Mouse (Mus musculus) liver, embryonic 13.5 days (tissue): ENCODE measurements around the gene Gm17190. TPM values are rescaled to one million over a fixed set of nuclear protein-coding genes. Genes with fewer than 3 reads are reported as not detected.

Experiments used
- ATAC-seq: fragments of 200-750 bp; cut with Nextera tagmentation; 2 replicates; pipeline ENCODE4 v1.8.0; 2017; ENCODE audit warnings: low read depth, mild to moderate bottlenecking, moderate number of reproducible peaks, moderate library complexity
- DNase-seq: peaks from one replicate; pipeline ENCODE4 v3.0.0; 2022
- H3K27ac ChIP-seq: fragments of 300-500 bp; sonication (generic); 2 replicates; pipeline ENCODE4 v1.5.1; 2015; ENCODE audit warnings: moderate library complexity, mild to moderate bottlenecking, inconsistent platforms
- H3K27me3 ChIP-seq: fragments of 300-500 bp; sonication (generic); 2 replicates; pipeline ENCODE4 v1.6.1; 2015; ENCODE audit warnings: mild to moderate bottlenecking, inconsistent platforms
- H3K36me3 ChIP-seq: fragments of 300-500 bp; sonication (generic); 2 replicates; pipeline ENCODE4 v1.6.1; 2015; ENCODE audit warnings: mild to moderate bottlenecking, inconsistent platforms
- H3K4me1 ChIP-seq: fragments of 300-500 bp; sonication (generic); replicated peaks from 2 replicates; pipeline ENCODE4 v1.6.1; 2015; ENCODE audit warnings: inconsistent platforms
- H3K4me2 ChIP-seq: fragments of 300-500 bp; sonication (generic); 2 replicates; pipeline ENCODE4 v1.6.1; 2015; ENCODE audit warnings: inconsistent platforms, mild to moderate bottlenecking, moderate library complexity
- H3K4me3 ChIP-seq: fragments of 300-500 bp; sonication (generic); replicated peaks from 2 replicates; pipeline ENCODE4 v1.5.1; 2015; ENCODE audit warnings: mild to moderate bottlenecking, inconsistent platforms
- H3K9ac ChIP-seq: fragments of 300-500 bp; sonication (generic); 2 replicates; pipeline ENCODE4 v1.6.1; 2015; ENCODE audit warnings: mild to moderate bottlenecking, inconsistent platforms
- H3K9me3 ChIP-seq: fragments of 300-500 bp; sonication (generic); replicated peaks from 2 replicates; pipeline ENCODE4 v1.6.1; 2016; ENCODE audit warnings: inconsistent platforms
- whole genome bisulfite sequencing: fragments of 180-500 bp; shearing (Covaris S2); methylation state at CpG from one replicate; pipeline ENCODE4 v1.1.7; 2015; ENCODE audit not compliant: insufficient replicate concordance; 5-methylcytosine and 5-hydroxymethylcytosine counted together
- polyA plus RNA-seq: library from polyadenylated mRNA; unstranded; fragments of >200 nt; fragmentation: Nextera tagmentation; extraction: Ambion mirVana; gene quantifications from 2 replicates; pipeline ENCODE4 v1.2.1, GENCODE M21; 2015

The Gm17190 gene
- polyA plus RNA-seq, 1 experiment from 2014 or later: not detected

- Histone ChIP-seq H3K27me3 (peaks cover 11% of the 10 kb centered on the region), H3K9me3 (no peaks in the 10 kb centered on the region), H3K9ac (no peak overlapping the region), H3K4me3 (no peak overlapping the region), H3K36me3 (no peaks in the 10 kb centered on the region), H3K4me2 (no peak overlapping the region), H3K27ac (no peak overlapping the region), H3K4me1 (no peaks in the 10 kb centered on the region)
- no peak for ATAC-seq
- WGBS: 59% methylated on average over 5 of the region's 5 CpGs
- DNase-seq: no peak
These were observed 43.2 kb downstream of the Gm17190 start for GRCm38 (mm10) chr13:96125011-96125410.

- Histone ChIP-seq H3K9ac (no peak overlapping the region), H3K4me1 (no peaks in the 10 kb centered on the region), H3K36me3 (no peaks in the 10 kb centered on the region), H3K4me3 (no peak overlapping the region), H3K27me3 (peaks cover 27% of the 10 kb centered on the region), H3K4me2 (no peak overlapping the region), H3K27ac (no peak overlapping the region), H3K9me3 (no peaks in the 10 kb centered on the region)
- no peak for DNase-seq
- ATAC-seq: no peak
- 55% methylated on average over 6 of the region's 6 CpGs for WGBS
These were observed 44.8 kb downstream of the Gm17190 start for GRCm38 (mm10) chr13:96126669-96127068.

- Histone ChIP-seq H3K9ac (no peak overlapping the region), H3K4me2 (no peak overlapping the region), H3K9me3 (no peaks in the 10 kb centered on the region), H3K27me3 (peaks cover 52% of the 10 kb centered on the region), H3K27ac (no peak overlapping the region), H3K4me3 (no peak overlapping the region), H3K4me1 (no peaks in the 10 kb centered on the region), H3K36me3 (no peaks in the 10 kb centered on the region)
- ATAC-seq: no peak
- DNase-seq: no peak
- 58% methylated on average over 3 of the region's 3 CpGs for WGBS
These were observed 47.2 kb downstream of the Gm17190 start for GRCm38 (mm10) chr13:96129081-96129480.

DNA sequence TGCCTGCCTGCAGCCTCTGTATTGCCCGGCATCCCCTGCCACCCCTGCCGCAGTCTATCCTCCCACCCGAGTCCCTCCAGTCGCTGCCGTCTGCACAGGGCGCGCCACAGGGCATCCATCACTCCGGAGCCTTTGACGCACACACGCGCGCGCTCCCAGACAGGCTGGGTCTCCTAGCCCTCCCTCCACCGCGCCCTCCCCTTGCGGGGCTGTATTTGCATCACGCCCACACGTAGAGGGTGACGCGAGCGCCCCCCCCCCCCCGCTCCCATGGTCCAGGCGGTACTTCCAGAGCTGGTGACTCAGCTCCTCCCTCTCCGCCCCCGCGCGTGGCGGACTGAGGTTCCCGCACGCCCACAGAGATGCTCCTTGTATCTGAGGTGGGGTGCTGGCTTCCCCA lies 49.2 kb downstream of the Gm17190 start:
- Histone ChIP-seq H3K27me3 (peaks cover 66% of the 10 kb centered on the region), H3K9me3 (no peaks in the 10 kb centered on the region)

DNA sequence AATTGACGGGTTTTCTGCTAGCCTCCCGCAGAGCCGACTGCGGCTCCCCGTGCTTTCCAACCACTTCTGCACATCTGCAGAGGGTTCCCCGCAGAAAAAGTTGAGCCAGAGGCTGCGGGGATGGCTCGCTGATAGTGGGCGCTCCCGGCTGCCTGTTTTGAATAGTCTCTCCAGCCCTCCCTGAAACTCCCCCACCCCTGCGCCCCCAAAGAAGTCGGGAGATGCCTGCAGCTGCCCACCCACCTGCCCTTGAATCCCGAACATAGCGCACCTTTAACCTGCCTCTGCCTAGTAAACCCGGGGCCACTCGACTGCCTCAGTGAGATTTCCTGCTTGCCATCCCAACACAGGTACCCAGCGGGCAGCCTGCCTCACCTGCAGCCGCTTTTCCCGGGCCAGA lies 50.1 kb downstream of the Gm17190 start:
- Histone ChIP-seq H3K4me2 (peak overlapping the region; percentile 50), H3K4me3 (peak overlapping the region; percentile 18; the same call in 1 of the 2 replicates), H3K4me1 (no peaks in the 10 kb centered on the region), H3K27me3 (peaks cover 66% of the 10 kb centered on the region), H3K9me3 (no peaks in the 10 kb centered on the region), H3K27ac (no peak overlapping the region), H3K9ac (no peak overlapping the region), H3K36me3 (no peaks in the 10 kb centered on the region)
- WGBS: 1% methylated on average over 13 of the region's 19 CpGs
- no peak for DNase-seq
- no peak for ATAC-seq

More for the DNA sequence above, 49.2 kb downstream of the Gm17190 start:
- Histone ChIP-seq H3K9ac (no peak overlapping the region), H3K4me2 (peak overlapping the region; percentile 29), H3K4me1 (no peaks in the 10 kb centered on the region), H3K36me3 (no peaks in the 10 kb centered on the region), H3K4me3 (0 out of 2 replicates have a peak overlapping the region, but pooled peaks have one; percentile 12), H3K27ac (no peak overlapping the region)
- ATAC-seq: no peak
- WGBS: 2% methylated on average over 27 of the region's 30 CpGs
- no peak for DNase-seq

GRCm38 (mm10) chr13:96132401-96132816 lies 50.6 kb downstream of the Gm17190 start, which contains the start of gene Sv2c:
TSS of gene Sv2c (minus strand) at chr13:96132577.
- Histone ChIP-seq H3K4me1 (no peaks in the 10 kb centered on the region), H3K36me3 (no peaks in the 10 kb centered on the region), H3K9ac (no peak within 1 kb of the TSS), H3K27ac (no peak within 1 kb of the TSS), H3K4me3 (peak within 1 kb of the TSS; percentile 18), H3K4me2 (peak within 1 kb of the TSS; percentile 50), H3K9me3 (no peaks in the 10 kb centered on the region), H3K27me3 (peaks cover 66% of the 10 kb centered on the region)
- ATAC-seq: no peak
- DNase-seq: no peak
- WGBS: under 1% methylated on average over 39 of the region's 44 CpGs

Other genes starting within 250 kb of the Gm17190 start
- 11.9 and 14.5 TPM in 2 replicates for gene Iqgap2, start 190.1 kb upstream of the Gm17190 start, polyA plus RNA-seq
- 8.0 and 8.2 TPM in 2 replicates for gene Gm20075, start 678 bp upstream of the Gm17190 start, polyA plus RNA-seq
- 0.13 and 0.27 TPM in 2 replicates for gene Sv2c, start 50.5 kb downstream of the Gm17190 start, polyA plus RNA-seq